Mouse (Mus musculus) heart, postnatal 10 days (tissue): ENCODE results near the gene Epm2aip1. TPM values are rescaled to one million over a fixed set of nuclear protein-coding genes. Genes with fewer than 3 reads are reported as not detected.

Source experiments
- DNase-seq, 2 experiments: peaks; one replicate each; pipeline ENCODE4 v3.0.0; 2021
- intact Hi-C: fragments of 180-260 bp; cut with DNase I; formaldehyde crosslinking; loops from one replicate; pipeline ENCODE4 v1.15.1; 2025
- total RNA-seq, 2 experiments: library from RNA; stranded (reverse); gene quantifications; 2 replicates each; pipeline ENCODE4 v1.2.3; 2021

Epm2aip1 gene
- 10 to 100 TPM; 31.1 to 34.0 TPM for total RNA-seq

- intact Hi-C loops: no loop called here
- peak; percentile 100 for DNase-seq
Observed at GRCm38 (mm10) chr9:111271434-111272160, at the start of gene Epm2aip1, which contains the start of gene Mlh1. Gene Epm2aip1, plus strand, starts transcription at chr9:111271929. Gene Mlh1, minus strand, starts transcription at chr9:111271791.

- intact Hi-C loops: no loop called here
- no peak for DNase-seq
Observed at GRCm38 (mm10) chr9:111223406-111223805, 48.3 kb upstream of the Epm2aip1 start.

- intact Hi-C loops: loop anchor here (5.0 kb wide), 1 partner anchor 136 kb away; no protein-coding TSS in a partner anchor
- peak; percentile 52 to 64 for DNase-seq
Observed at GRCm38 (mm10) chr9:111228446-111228845, 43.3 kb upstream of the Epm2aip1 start.

- intact Hi-C loops: no loop called here
- DNase-seq: no peak
Observed at GRCm38 (mm10) chr9:111234701-111235100, 37.0 kb upstream of the Epm2aip1 start.

- intact Hi-C loops: no loop called here
- DNase-seq: no peak
Observed at GRCm38 (mm10) chr9:111237726-111238125, 34.0 kb upstream of the Epm2aip1 start.

GRCm38 (mm10) chr9:111239821-111240220 is 31.9 kb upstream of the Epm2aip1 start:
- DNase-seq: no peak
- intact Hi-C loops: no loop called here

- intact Hi-C loops: no loop called here
- DNase-seq: no peak
Observed at GRCm38 (mm10) chr9:111243384-111243783, 28.3 kb upstream of the Epm2aip1 start.

- DNase-seq: no peak
- intact Hi-C loops: no loop called here
Observed at GRCm38 (mm10) chr9:111245546-111245945, 26.2 kb upstream of the Epm2aip1 start.

- intact Hi-C loops: no loop called here
- peak; percentile 36 to 57 for DNase-seq
Observed at GRCm38 (mm10) chr9:111247682-111248246, 24.0 kb upstream of the Epm2aip1 start.

- no peak for DNase-seq
- intact Hi-C loops: loop anchor here (5.0 kb wide), 2 partner anchors 160 to 255 kb away; no protein-coding TSS in a partner anchor
Observed at GRCm38 (mm10) chr9:111252161-111252869, 19.4 kb upstream of the Epm2aip1 start.

GRCm38 (mm10) chr9:111260360-111260985 is 11.3 kb upstream of the Epm2aip1 start:
- intact Hi-C loops: no loop called here
- DNase-seq: peak; percentile 66 to 67

GRCm38 (mm10) chr9:111261356-111261755 is 10.4 kb upstream of the Epm2aip1 start:
- intact Hi-C loops: no loop called here
- DNase-seq: no peak

GRCm38 (mm10) chr9:111267998-111268397 is 3.7 kb upstream of the Epm2aip1 start:
- DNase-seq: no peak
- intact Hi-C loops: no loop called here

- intact Hi-C loops: no loop called here
- no peak for DNase-seq
Observed at GRCm38 (mm10) chr9:111270606-111271005, 1.1 kb upstream of the Epm2aip1 start.

- no peak for DNase-seq
- intact Hi-C loops: no loop called here
Observed at GRCm38 (mm10) chr9:111271056-111271433, 684 bp upstream of the Epm2aip1 start.

GRCm38 (mm10) chr9:111272356-111272755 is 627 bp downstream of the Epm2aip1 start:
- intact Hi-C loops: no loop called here
- no peak for DNase-seq

- no peak for DNase-seq
- intact Hi-C loops: no loop called here
Observed at GRCm38 (mm10) chr9:111272996-111273785, 1.5 kb downstream of the Epm2aip1 start.

GRCm38 (mm10) chr9:111273958-111274357 is 2.2 kb downstream of the Epm2aip1 start:
- intact Hi-C loops: no loop called here

GRCm38 (mm10) chr9:111275156-111275555 is 3.4 kb downstream of the Epm2aip1 start:
- no peak for DNase-seq
- intact Hi-C loops: no loop called here

More at GRCm38 (mm10) chr9:111273958-111274357, 2.2 kb downstream of the Epm2aip1 start:
- DNase-seq: no peak

- intact Hi-C loops: no loop called here
- DNase-seq: no peak
Observed at GRCm38 (mm10) chr9:111285061-111285460, 13.3 kb downstream of the Epm2aip1 start.
